Mouse (Mus musculus) CD8-positive naive resting alpha-beta T cell, adult 57 days (primary cell): ENCODE results near the gene Prpsap1. TPM values are rescaled to one million over a fixed set of nuclear protein-coding genes. Genes with fewer than 3 reads are reported as not detected.

Source experiments
- total RNA-seq: library from RNA; stranded (reverse); gene quantifications from one replicate; pipeline ENCODE4 v1.2.4, GENCODE M21; 2023

The Prpsap1 gene
- total RNA-seq = 81.2 TPM

GRCm38 (mm10) chr11:116493795-116494252, at the start of gene Prpsap1:
Gene Prpsap1 (minus strand): TSS chr11:116494202.

GRCm38 (mm10) chr11:116530187-116531147, 36.5 kb upstream of the Prpsap1 start, which contains the start of gene Sphk1:
Gene Sphk1 (plus strand): TSS chr11:116530925.

GRCm38 (mm10) chr11:116466141-116466540, 27.9 kb downstream of the Prpsap1 start, which contains the start of gene Qrich2:
Gene Qrich2 (minus strand): TSS chr11:116466241.

GRCm38 (mm10) chr11:116433356-116434286, 60.4 kb downstream of the Prpsap1 start, which contains the start of gene Ubald2:
Gene Ubald2 (plus strand): TSS chr11:116434094.

Other genes starting within 250 kb of the Prpsap1 start
- 62.3 TPM for gene Srp68, start 220.0 kb downstream of the Prpsap1 start, total RNA-seq
- gene Galr2, start 213.3 kb downstream of the Prpsap1 start, total RNA-seq = not detected
- 53.4 TPM for gene Exoc7, start 187.0 kb downstream of the Prpsap1 start, total RNA-seq
- not detected for gene Foxj1, start 158.8 kb downstream of the Prpsap1 start, total RNA-seq
- gene Rnf157, start 81.2 kb downstream of the Prpsap1 start, total RNA-seq = 10.5 TPM
- 101 TPM for gene Ubald2, start 60.1 kb downstream of the Prpsap1 start, total RNA-seq
- not detected for gene Qrich2, start 28.0 kb downstream of the Prpsap1 start, total RNA-seq
- 0.12 TPM for gene Sphk1, start 36.7 kb upstream of the Prpsap1 start, total RNA-seq
- gene Ube2o, start 87.2 kb upstream of the Prpsap1 start, total RNA-seq = 22.7 TPM
- not detected for gene Aanat, start 92.2 kb upstream of the Prpsap1 start, total RNA-seq
- 15.6 TPM for gene Rhbdf2, start 132.8 kb upstream of the Prpsap1 start, total RNA-seq
- not detected for gene Prcd, start 159.3 kb upstream of the Prpsap1 start, total RNA-seq
- not detected for gene Cygb, start 160.1 kb upstream of the Prpsap1 start, total RNA-seq